Mouse (Mus musculus): Measurements from ENCODE around the gene Map3k19. TPM values are rescaled to one million over a fixed set of nuclear protein-coding genes. Genes with fewer than 3 reads are reported as not detected.

Map3k19 gene
- total RNA-seq, 1 experiment from 2014 or later = 0.07 TPM

- DNase-seq = no peak
Measured at GRCm38 (mm10) chr1:127796752-127797151, 58.1 kb downstream of the Map3k19 start.

DNA sequence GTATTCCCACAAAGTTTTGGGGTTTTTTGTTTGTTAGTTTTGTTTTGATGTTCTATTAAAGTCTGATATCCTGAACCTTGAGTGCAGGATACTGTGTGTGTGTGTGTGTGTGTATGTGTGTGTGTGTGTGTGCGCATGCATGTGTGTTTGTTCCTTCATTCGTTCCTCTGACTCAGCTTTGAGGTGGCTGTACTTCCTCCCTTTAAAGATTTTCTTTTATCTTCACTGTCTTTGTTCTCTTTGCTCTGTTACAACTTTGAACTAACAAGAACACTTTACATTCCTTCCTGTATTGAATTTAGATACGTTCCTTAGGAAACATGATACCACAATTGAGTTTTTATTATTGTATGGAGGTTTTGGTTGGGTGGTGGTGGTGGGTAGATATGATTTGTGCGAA, 58.5 kb downstream of the Map3k19 start:
- DNase-seq = no peak

DNA sequence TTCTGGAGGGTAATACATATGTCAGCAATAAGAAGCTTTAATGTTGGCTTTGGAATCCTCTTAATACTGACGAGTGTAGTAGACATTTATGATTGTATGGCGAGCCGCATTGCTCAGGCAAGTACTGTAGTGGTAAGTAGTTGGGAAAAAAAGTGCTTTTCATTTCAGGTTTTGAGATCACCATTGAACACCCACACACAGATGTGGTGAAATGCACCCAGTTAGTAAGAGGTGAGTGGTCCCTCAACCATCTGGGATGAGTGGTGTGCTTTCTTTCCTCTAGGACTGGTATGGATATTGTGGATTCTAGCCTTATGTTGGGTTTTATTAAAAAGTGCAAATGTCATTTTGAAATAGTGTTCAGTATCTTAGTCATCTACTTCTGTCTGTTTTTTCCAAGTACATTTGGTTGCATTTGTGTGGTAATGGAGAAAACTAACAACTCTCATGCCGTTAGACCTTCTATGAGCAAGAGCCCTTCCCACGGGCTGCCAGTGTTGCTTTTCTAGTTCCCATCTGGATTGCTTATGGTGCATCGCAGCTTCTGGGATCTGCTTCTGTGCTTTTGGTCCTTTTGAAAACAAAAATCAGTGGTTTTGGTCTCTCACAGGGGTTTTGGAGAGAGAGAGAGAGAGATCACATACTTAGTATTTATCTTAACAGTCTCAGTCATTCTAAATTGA, 59.6 kb downstream of the Map3k19 start:
- no peak for DNase-seq

- DNase-seq = no peak
Measured at GRCm38 (mm10) chr1:127793459-127793858, 61.4 kb downstream of the Map3k19 start.

GRCm38 (mm10) chr1:127788943-127789342, 65.9 kb downstream of the Map3k19 start:
- no peak for DNase-seq

GRCm38 (mm10) chr1:127785882-127786281, 68.9 kb downstream of the Map3k19 start:
- no peak for DNase-seq

GRCm38 (mm10) chr1:127783862-127784261, 71.0 kb downstream of the Map3k19 start:
- no peak for DNase-seq

- DNase-seq = no peak
Measured at GRCm38 (mm10) chr1:127780849-127781248, 74.0 kb downstream of the Map3k19 start.

DNA sequence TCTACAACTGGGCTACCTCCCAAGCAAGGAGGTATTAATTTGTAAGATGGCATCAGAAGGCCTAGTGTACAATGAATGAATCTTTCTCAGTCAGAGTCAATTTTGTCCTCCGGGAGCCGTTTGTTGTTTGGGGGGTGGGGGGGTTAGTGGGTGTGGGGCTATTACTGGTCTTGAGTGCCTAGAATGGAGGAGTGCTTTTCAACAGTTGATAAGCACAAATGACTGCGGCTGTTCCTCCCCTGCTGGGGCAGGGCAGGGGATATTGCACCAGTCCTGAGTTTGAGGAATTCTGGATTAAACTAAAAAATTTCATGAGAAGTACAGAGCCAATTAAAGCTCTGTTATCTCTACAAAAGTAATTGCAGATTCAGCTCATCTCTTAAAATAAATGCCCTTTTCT, 74.7 kb downstream of the Map3k19 start:
- no peak for DNase-seq

GRCm38 (mm10) chr1:127778611-127779010, 76.2 kb downstream of the Map3k19 start:
- DNase-seq = no peak

GRCm38 (mm10) chr1:127776246-127776645, 78.6 kb downstream of the Map3k19 start:
- DNase-seq = no peak

DNA sequence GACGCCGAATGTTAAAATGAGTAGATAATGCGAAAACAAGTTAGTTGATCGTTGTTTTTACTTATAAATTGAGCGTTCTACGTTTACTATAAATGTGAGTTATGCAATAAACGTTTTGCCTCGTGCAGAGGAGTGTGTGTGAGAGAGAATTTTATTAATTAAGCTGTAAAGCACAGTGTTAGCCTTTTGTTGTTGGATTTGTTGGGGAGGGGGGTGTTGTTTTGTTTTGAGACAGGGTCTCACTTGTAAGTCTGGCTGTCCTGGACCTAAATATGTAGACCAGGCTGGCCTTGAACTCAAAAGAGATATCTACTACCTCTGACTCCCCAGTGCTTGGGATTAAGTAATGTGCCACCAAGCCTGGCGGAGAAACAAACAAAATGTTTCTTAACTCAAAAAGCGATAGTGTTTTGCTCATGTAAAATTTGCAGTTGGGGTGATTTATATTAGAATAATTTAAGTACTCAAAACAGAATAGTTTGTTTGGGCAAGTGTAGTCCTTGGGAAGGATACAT, 79.6 kb downstream of the Map3k19 start:
- peak; percentile 18 for DNase-seq

DNA sequence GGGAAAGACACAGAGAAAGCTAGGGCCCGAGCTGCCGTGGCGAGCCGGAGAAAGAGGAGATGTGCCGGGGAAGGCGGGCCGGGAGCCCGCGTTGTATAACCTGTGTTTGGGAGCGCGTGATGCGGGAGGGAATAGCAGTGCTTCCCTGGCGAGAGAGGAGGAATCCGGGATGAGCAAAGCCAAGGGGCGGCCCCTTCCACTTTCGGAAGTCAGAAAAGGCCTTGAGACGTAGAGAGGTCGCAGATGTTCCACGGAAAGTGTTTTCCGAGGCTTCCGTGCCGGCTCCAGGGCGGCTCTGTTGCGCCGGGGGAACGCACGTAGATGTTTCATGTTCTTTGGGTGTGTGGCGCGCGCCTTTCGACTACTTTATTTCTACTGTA, 80.3 kb downstream of the Map3k19 start:
- peak; percentile 81 for DNase-seq

GRCm38 (mm10) chr1:127773803-127774500, 80.9 kb downstream of the Map3k19 start, which contains the start of gene Ccnt2:
Gene Ccnt2, plus strand, starts transcription at chr1:127774164.
- DNase-seq = peak; percentile 100

DNA sequence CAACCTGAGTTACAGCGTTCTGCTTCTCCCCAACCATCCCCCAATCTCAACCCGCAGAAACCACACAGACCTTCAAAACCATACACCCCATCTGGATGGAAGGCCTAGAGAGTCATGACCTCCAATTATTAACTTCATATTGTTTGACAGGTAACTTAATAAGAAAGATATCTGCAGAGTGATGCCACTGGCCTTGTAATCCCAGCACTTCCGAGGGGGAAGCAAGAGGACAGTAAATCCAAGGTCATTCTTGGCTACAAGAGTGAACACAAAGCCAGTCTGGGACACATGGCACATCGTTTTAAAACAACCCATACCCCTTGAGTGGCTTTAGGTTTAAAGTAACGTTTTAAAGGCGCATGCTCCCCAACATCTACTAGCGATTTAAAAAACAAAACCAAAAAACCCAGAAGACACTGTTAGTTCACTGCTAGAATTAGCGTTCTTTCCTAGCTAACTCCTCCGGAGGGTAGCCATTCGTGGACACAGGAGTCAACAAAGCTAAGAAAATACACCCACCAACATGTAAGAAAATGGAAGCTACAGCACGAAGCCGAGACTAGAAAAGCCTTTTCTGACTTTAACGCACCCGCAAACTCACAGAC, 81.5 kb downstream of the Map3k19 start:
- DNase-seq = peak; percentile 31

DNA sequence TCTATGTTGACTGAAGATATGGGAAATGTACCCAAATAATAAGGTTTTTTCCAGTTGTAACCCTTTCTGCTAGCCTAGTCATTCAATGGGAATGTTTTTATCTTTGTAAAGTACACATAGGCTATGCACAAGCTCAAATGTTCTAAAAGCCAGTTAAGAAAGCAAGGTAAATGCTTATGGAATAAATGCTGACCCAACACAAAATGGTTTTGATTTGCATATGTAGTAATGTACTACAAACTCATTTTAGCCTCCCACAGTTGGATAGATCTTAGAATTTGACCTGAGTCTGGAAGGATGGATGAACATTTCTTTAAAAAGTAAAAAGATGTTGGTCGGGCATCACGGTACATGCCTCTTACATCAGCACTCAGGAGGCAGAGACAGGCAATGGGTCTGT, 88.1 kb downstream of the Map3k19 start:
- no peak for DNase-seq

GRCm38 (mm10) chr1:127765468-127765867, 89.4 kb downstream of the Map3k19 start:
- DNase-seq = no peak

Other genes with a start within 250 kb of the Map3k19 start
- gene Tmem163, start 175.5 kb downstream of the Map3k19 start, total RNA-seq (2021) = 0.82 and 0.94 TPM in 2 replicates
- gene Acmsd, start 125.6 kb downstream of the Map3k19 start, total RNA-seq (2021) = 0.41 and 0.70 TPM in 2 replicates
- gene Ccnt2, start 80.9 kb downstream of the Map3k19 start, total RNA-seq (2021) = 40.2 and 46.5 TPM in 2 replicates
- gene Rab3gap1, start 13.7 kb upstream of the Map3k19 start, total RNA-seq (2021) = 41.1 and 46.4 TPM in 2 replicates
- gene Zranb3, start 248.0 kb upstream of the Map3k19 start, total RNA-seq (2021) = 5.1 and 6.0 TPM in 2 replicates
- 67.1 and 75.3 TPM in 2 replicates for gene R3hdm1, start 248.3 kb upstream of the Map3k19 start, total RNA-seq (2021)

Data from adrenal gland, postnatal 14 days (tissue).